Mouse (Mus musculus) spleen, adult 2 months (tissue): ENCODE measurements around the gene B3gat1.

Experiments used
- CTCF ChIP-seq: fragments of 200-500 bp; IDR thresholded peaks from 2 replicates; pipeline ENCODE4 v1.5.1; 2011; ENCODE audit warnings: mild to moderate bottlenecking, inconsistent platforms; ENCODE audit not compliant: insufficient read depth, insufficient read length, insufficient replicate concordance; ENCODE audit errors: extremely low read depth
- POLR2A ChIP-seq: fragments of 200-500 bp; IDR thresholded peaks from 2 replicates; pipeline ENCODE4 v1.6.1; 2011; ENCODE audit warnings: low read depth, low read length, inconsistent platforms

DNA sequence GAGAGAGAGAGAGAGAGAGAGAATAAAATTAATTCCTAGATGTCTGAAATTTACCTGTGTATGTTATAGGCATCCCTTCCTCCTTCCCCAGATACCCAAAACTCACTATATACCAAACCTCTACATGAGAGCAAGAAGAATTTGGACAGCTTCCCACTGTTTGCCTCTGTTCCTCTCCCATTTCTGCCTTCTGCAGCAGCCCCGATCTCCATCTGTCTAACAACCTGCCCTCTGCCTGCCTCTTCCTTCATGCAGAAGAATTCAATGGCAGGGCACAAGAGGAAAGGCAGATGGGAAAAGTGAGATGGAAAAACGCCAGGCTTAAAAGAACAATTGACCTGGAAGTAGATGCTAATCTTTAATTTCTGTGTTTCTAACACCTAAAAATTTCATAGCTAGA lies 5.0 kb upstream of the B3gat1 start:
- TF ChIP-seq CTCF, result no peak
- TF ChIP-seq POLR2A, result no peak
